Mouse (Mus musculus): ENCODE measurements around the gene Ddx39b. TPM values are rescaled to one million over a fixed set of nuclear protein-coding genes. Genes with fewer than 3 reads are reported as not detected.
A peak's percentile ranks its signal among the peaks of the same experiment; 100 is the strongest.
"Not testable (repeated sequence)": the region's sequence is repeated elsewhere in the genome, so short reads cannot be mapped to it uniquely, and the experiment has no call there.

The Ddx39b gene
- total and polyA plus RNA-seq, 3 experiments = 208 to 411 (median 242) TPM

- H3K4me1 ChIP-seq (ENCODE audit: control insufficient read depth in 1 of 2, insufficient read depth in 2 of 2) = no peaks in the 10 kb centered on the region
- no peak overlapping the region for H3K4me3 ChIP-seq (replicated peaks in 1 of 3; ENCODE audit: low read depth in 2 of 3, low read length in 2 of 3, poor library complexity in 1 of 3)
- in situ Hi-C loops (cut with MboI; ENCODE audit: low pct_ligation_motif_present, low pct_unique_long_range_greater_than_20kb, low sequenced_read_pairs) (no loop called here), dilution Hi-C loops (cut with MboI; ENCODE audit: extremely low pct_ligation_motif_present, extremely low pct_unique_long_range_greater_than_20kb, low sequenced_read_pairs) (no loop called here)
- H3K9me3 ChIP-seq (replicated peaks; ENCODE audit: low read length) = peaks cover 4% of the 10 kb centered on the region
- H3K27me3 ChIP-seq (replicated peaks) = peaks cover 2% of the 10 kb centered on the region
- no peak overlapping the region for H3K4me2 ChIP-seq (ENCODE audit: insufficient read depth, low read depth, poor library complexity, severe bottlenecking)
- TF ChIP-seq USF2 (conservative IDR thresholded peaks at IDR 0.05; ENCODE audit: low read depth, low read length) (no peak), EP300 (IDR thresholded peaks at IDR 0.05; ENCODE audit: low read length) (no peak), UBTF (IDR thresholded peaks at IDR 0.05; ENCODE audit: low read depth, low read length) (no peak), JUN (IDR thresholded peaks at IDR 0.05; ENCODE audit: insufficient read depth, low read depth, low read length) (no peak)
- H3K27ac ChIP-seq (ENCODE audit: insufficient read depth, low read depth) = no peak overlapping the region
- DNase-seq (ENCODE audit: extremely low read depth) = no peak
- no peak overlapping the region for H3K9ac ChIP-seq (ENCODE audit: insufficient read depth, low read depth)
- H3K79me2 ChIP-seq (replicated peaks; ENCODE audit: control insufficient read depth, extremely low read depth, insufficient read depth, poor library complexity, severe bottlenecking) = no peaks in the 10 kb centered on the region
- peaks cover 0 to 8% of the 10 kb centered on the region in 2 experiments for H3K36me3 ChIP-seq (replicated peaks in 1 of 2; ENCODE audit: control insufficient read depth in 1 of 2, insufficient read depth in 1 of 2, low read length in 1 of 2)
Observed at GRCm38 (mm10) chr17:35285431-35285830, 43.9 kb downstream of the Ddx39b start.

- H3K27ac ChIP-seq (ENCODE audit: insufficient read depth, low read depth); in situ Hi-C loops (cut with MboI; ENCODE audit: low pct_ligation_motif_present, low pct_unique_long_range_greater_than_20kb, low sequenced_read_pairs); H3K4me1 ChIP-seq (ENCODE audit: control insufficient read depth in 1 of 2, insufficient read depth in 2 of 2); H3K79me2 ChIP-seq (replicated peaks; ENCODE audit: control insufficient read depth, extremely low read depth, insufficient read depth, poor library complexity, severe bottlenecking); H3K36me3 ChIP-seq (replicated peaks in 1 of 2; ENCODE audit: control insufficient read depth in 1 of 2, insufficient read depth in 1 of 2, low read length in 1 of 2); H3K4me2 ChIP-seq (ENCODE audit: insufficient read depth, low read depth, poor library complexity, severe bottlenecking); H3K4me3 ChIP-seq (replicated peaks in 1 of 3; ENCODE audit: low read depth in 2 of 3, low read length in 2 of 3, poor library complexity in 1 of 3); H3K9ac ChIP-seq (ENCODE audit: insufficient read depth, low read depth); dilution Hi-C loops (cut with MboI; ENCODE audit: extremely low pct_ligation_motif_present, extremely low pct_unique_long_range_greater_than_20kb, low sequenced_read_pairs): not testable (repeated sequence)
- peaks cover 15% of the 10 kb centered on the region for H3K9me3 ChIP-seq (replicated peaks; ENCODE audit: low read length)
- peak; percentile 63 for TF ChIP-seq SMC3 (IDR thresholded peaks at IDR 0.05; ENCODE audit: low read depth, low read length)
- peak; percentile 56 for TF ChIP-seq RAD21 (IDR thresholded peaks at IDR 0.05; ENCODE audit: low read depth, low read length)
- TF ChIP-seq CTCF (conservative IDR thresholded peaks at IDR 0.05 in 1 of 2, IDR thresholded peaks at IDR 0.05 in 1 of 2; ENCODE audit: low read depth in 2 of 2, low read length in 2 of 2) = peak; percentile 73 to 99
- peaks cover 25% of the 10 kb centered on the region for H3K27me3 ChIP-seq (replicated peaks)
- peak; percentile 88 for DNase-seq (ENCODE audit: extremely low read depth)
Observed at GRCm38 (mm10) chr17:35295796-35296195, 54.2 kb downstream of the Ddx39b start.

GRCm38 (mm10) chr17:35300261-35300945 lies 58.9 kb downstream of the Ddx39b start:
- H3K9me3 ChIP-seq (replicated peaks; ENCODE audit: low read length); H3K9ac ChIP-seq (ENCODE audit: insufficient read depth, low read depth); H3K36me3 ChIP-seq (replicated peaks in 1 of 2; ENCODE audit: control insufficient read depth in 1 of 2, insufficient read depth in 1 of 2, low read length in 1 of 2); dilution Hi-C loops (cut with MboI; ENCODE audit: extremely low pct_ligation_motif_present, extremely low pct_unique_long_range_greater_than_20kb, low sequenced_read_pairs); H3K4me2 ChIP-seq (ENCODE audit: insufficient read depth, low read depth, poor library complexity, severe bottlenecking); H3K27ac ChIP-seq (ENCODE audit: insufficient read depth, low read depth); H3K4me3 ChIP-seq (replicated peaks in 1 of 3; ENCODE audit: low read depth in 2 of 3, low read length in 2 of 3, poor library complexity in 1 of 3); H3K4me1 ChIP-seq (ENCODE audit: control insufficient read depth in 1 of 2, insufficient read depth in 2 of 2); H3K79me2 ChIP-seq (replicated peaks; ENCODE audit: control insufficient read depth, extremely low read depth, insufficient read depth, poor library complexity, severe bottlenecking): not testable (repeated sequence)
- in situ Hi-C loops (cut with MboI; ENCODE audit: low pct_ligation_motif_present, low pct_unique_long_range_greater_than_20kb, low sequenced_read_pairs) = loop anchor here (5.0 kb wide), 2 partner anchors 48 to 1333 kb away; no protein-coding TSS in a partner anchor
- peak; percentile 5 to 20; a peak in 2 of 4 replicates for TF ChIP-seq CTCF (conservative IDR thresholded peaks at IDR 0.05 in 1 of 2, IDR thresholded peaks at IDR 0.05 in 1 of 2; ENCODE audit: low read depth in 2 of 2, low read length in 2 of 2)
- peak; percentile 29 for DNase-seq (ENCODE audit: extremely low read depth)
- H3K27me3 ChIP-seq (replicated peaks) = peaks cover 36% of the 10 kb centered on the region

All from CH12.LX (cell line).